Mouse (Mus musculus): Measurements from ENCODE around the gene S100a11. TPM values are rescaled to one million over a fixed set of nuclear protein-coding genes. Genes with fewer than 3 reads are reported as not detected.

The S100a11 gene
- polyA plus RNA-seq, 1 experiment from 2014 or later: 790 TPM

GRCm38 (mm10) chr3:93572058-93572791 is 51.9 kb downstream of the S100a11 start:
- H3K27me3 ChIP-seq (ENCODE audit: control insufficient read depth, insufficient read depth, low read length): no peaks in the 10 kb centered on the region
- H3K9ac ChIP-seq (ENCODE audit: low read depth, low read length): no peak overlapping the region
- no peaks in the 10 kb centered on the region for H3K36me3 ChIP-seq (ENCODE audit: control insufficient read depth, insufficient read depth, low read length)
- H3K9me3 ChIP-seq (replicated peaks; ENCODE audit: control insufficient read depth, low read length): no peaks in the 10 kb centered on the region
- H3K4me1 ChIP-seq (ENCODE audit: control insufficient read depth, insufficient read depth, low read length): no peaks in the 10 kb centered on the region
- no peak for ATAC-seq (replicated peaks; ENCODE audit: insufficient number of reproducible peaks, low FRiP score, low TSS enrichment)
- no peak overlapping the region for H3K4me3 ChIP-seq (ENCODE audit: low read depth, low read length)
- WGBS (ENCODE audit: insufficient replicate concordance): 65% methylated on average over 5 of the region's 5 CpGs
- no peak overlapping the region for H3K27ac ChIP-seq (ENCODE audit: low read depth, low read length)
- H3K4me2 ChIP-seq: no peak overlapping the region

Other genes starting within 250 kb of the S100a11 start
- gene Flg, start 247.0 kb upstream of the S100a11 start, polyA plus RNA-seq (2014; fragmentation: Nextera tagmentation; extraction: Ambion mirVana): not detected in 2 replicates
- gene Hrnr, start 200.7 kb upstream of the S100a11 start, polyA plus RNA-seq (2014; fragmentation: Nextera tagmentation; extraction: Ambion mirVana): not detected in 2 replicates
- not detected in 2 replicates for gene Rptn, start 126.8 kb upstream of the S100a11 start, polyA plus RNA-seq (2014; fragmentation: Nextera tagmentation; extraction: Ambion mirVana)
- 0.54 and 0.76 TPM in 2 replicates for gene Tchh, start 78.2 kb upstream of the S100a11 start, polyA plus RNA-seq (2014; fragmentation: Nextera tagmentation; extraction: Ambion mirVana)
- not detected in 2 replicates for gene Tchhl1, start 51.7 kb upstream of the S100a11 start, polyA plus RNA-seq (2014; fragmentation: Nextera tagmentation; extraction: Ambion mirVana)
- gene S100a10, start 34.6 kb downstream of the S100a11 start, polyA plus RNA-seq (2014; fragmentation: Nextera tagmentation; extraction: Ambion mirVana): 216 and 222 TPM in 2 replicates
- gene Tdpoz2, start 132.2 kb downstream of the S100a11 start, polyA plus RNA-seq (2014; fragmentation: Nextera tagmentation; extraction: Ambion mirVana): not detected in 2 replicates
- not detected in 2 replicates for gene Tdpoz1, start 155.8 kb downstream of the S100a11 start, polyA plus RNA-seq (2014; fragmentation: Nextera tagmentation; extraction: Ambion mirVana)
- gene Gm37596, start 172.6 kb downstream of the S100a11 start, polyA plus RNA-seq (2014; fragmentation: Nextera tagmentation; extraction: Ambion mirVana): not detected in 2 replicates